Mouse (Mus musculus) limb, embryonic 12.5 days (tissue): Measurements from ENCODE around the gene Rap1a. TPM values are rescaled to one million over a fixed set of nuclear protein-coding genes. Genes with fewer than 3 reads are reported as not detected.

Source experiments
- ATAC-seq: fragments of 200-750 bp; cut with Nextera tagmentation; 2 replicates; pipeline ENCODE4 v1.8.0; 2017; ENCODE audit warnings: low read depth, moderate TSS enrichment; ENCODE audit not compliant: insufficient number of reproducible peaks, insufficient read depth, low FRiP score, low TSS enrichment
- H3K27ac ChIP-seq: fragments of 300-500 bp; sonication (generic); 2 replicates; pipeline ENCODE4 v1.5.1; 2016; ENCODE audit warnings: mild to moderate bottlenecking, moderate library complexity
- H3K27me3 ChIP-seq: fragments of 300-500 bp; sonication (generic); 2 replicates; pipeline ENCODE4 v1.6.1; 2016; ENCODE audit warnings: mild to moderate bottlenecking, moderate library complexity
- H3K36me3 ChIP-seq: fragments of 300-500 bp; sonication (generic); 2 replicates; pipeline ENCODE4 v1.6.1; 2016; ENCODE audit warnings: mild to moderate bottlenecking, moderate library complexity
- H3K4me1 ChIP-seq: fragments of 300-500 bp; sonication (generic); replicated peaks from 2 replicates; pipeline ENCODE4 v1.6.1; 2016
- H3K4me2 ChIP-seq: fragments of 300-500 bp; sonication (generic); 2 replicates; pipeline ENCODE4 v1.6.1; 2016; ENCODE audit warnings: mild to moderate bottlenecking, moderate library complexity
- H3K4me3 ChIP-seq: fragments of 300-500 bp; sonication (generic); replicated peaks from 2 replicates; pipeline ENCODE4 v1.5.1; 2016; ENCODE audit warnings: mild to moderate bottlenecking
- H3K9ac ChIP-seq: fragments of 300-500 bp; sonication (generic); replicated peaks from 2 replicates; pipeline ENCODE4 v1.6.1; 2016; ENCODE audit warnings: mild to moderate bottlenecking, moderate library complexity
- H3K9me3 ChIP-seq: fragments of 300-500 bp; sonication (generic); 2 replicates; pipeline ENCODE4 v1.6.1; 2016; ENCODE audit warnings: mild to moderate bottlenecking, moderate library complexity
- WGBS: fragments of 180-500 bp; shearing (Covaris S2); methylation state at CpG from one replicate; pipeline ENCODE4 v1.1.7; 2016; 5-methylcytosine and 5-hydroxymethylcytosine counted together
- polyA plus RNA-seq: library from polyadenylated mRNA; unstranded; fragments of >200 nt; fragmentation: Nextera tagmentation; extraction: Ambion mirVana; gene quantifications from 2 replicates; pipeline ENCODE4 v1.2.1, GENCODE M21; 2016

Rap1a gene
- polyA plus RNA-seq, 1 experiment from 2014 or later = 76.8 TPM

DNA sequence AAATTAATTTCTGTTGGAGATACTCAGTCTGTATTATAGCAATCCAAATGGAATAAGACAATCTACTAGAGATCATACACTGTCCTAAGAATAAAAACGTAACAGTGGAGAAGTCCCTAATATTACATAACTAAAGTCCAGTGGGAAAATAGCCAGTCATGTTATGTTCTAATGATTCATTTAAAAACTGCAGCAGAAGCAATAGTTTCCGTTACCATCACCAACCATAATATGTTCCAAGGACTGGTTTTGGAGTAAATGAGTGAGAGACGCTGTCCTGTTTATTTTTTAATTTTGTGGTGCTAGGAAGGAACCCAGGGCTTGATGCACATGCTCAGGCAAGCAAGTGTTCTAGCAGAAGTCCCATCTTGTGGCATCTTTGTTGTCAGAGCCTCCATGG, 20.4 kb upstream of the Rap1a start:
- H3K9ac ChIP-seq = no peak overlapping the region
- H3K9me3 ChIP-seq = no peaks in the 10 kb centered on the region
- no peak overlapping the region for H3K27ac ChIP-seq
- ATAC-seq = no peak
- H3K27me3 ChIP-seq = no peaks in the 10 kb centered on the region
- no peak overlapping the region for H3K4me2 ChIP-seq
- 0 out of 2 replicates have a peak, but pooled peaks cover 2% of the 10 kb centered on the region for H3K4me1 ChIP-seq
- H3K4me3 ChIP-seq = no peak overlapping the region
- no peaks in the 10 kb centered on the region for H3K36me3 ChIP-seq
- 89% methylated on average over 3 of the region's 3 CpGs for whole genome bisulfite sequencing

- Histone ChIP-seq H3K4me1 (no peaks in the 10 kb centered on the region), H3K27ac (no peak overlapping the region), H3K9me3 (no peaks in the 10 kb centered on the region), H3K4me2 (no peak overlapping the region), H3K9ac (no peak overlapping the region), H3K27me3 (no peaks in the 10 kb centered on the region; the same call in 1 of the 2 replicates), H3K36me3 (no peaks in the 10 kb centered on the region), H3K4me3 (no peak overlapping the region)
- ATAC-seq = no peak
- 86% methylated on average over 3 of the region's 3 CpGs for WGBS
Measured at GRCm38 (mm10) chr3:105820272-105820671, 19.1 kb upstream of the Rap1a start.

DNA sequence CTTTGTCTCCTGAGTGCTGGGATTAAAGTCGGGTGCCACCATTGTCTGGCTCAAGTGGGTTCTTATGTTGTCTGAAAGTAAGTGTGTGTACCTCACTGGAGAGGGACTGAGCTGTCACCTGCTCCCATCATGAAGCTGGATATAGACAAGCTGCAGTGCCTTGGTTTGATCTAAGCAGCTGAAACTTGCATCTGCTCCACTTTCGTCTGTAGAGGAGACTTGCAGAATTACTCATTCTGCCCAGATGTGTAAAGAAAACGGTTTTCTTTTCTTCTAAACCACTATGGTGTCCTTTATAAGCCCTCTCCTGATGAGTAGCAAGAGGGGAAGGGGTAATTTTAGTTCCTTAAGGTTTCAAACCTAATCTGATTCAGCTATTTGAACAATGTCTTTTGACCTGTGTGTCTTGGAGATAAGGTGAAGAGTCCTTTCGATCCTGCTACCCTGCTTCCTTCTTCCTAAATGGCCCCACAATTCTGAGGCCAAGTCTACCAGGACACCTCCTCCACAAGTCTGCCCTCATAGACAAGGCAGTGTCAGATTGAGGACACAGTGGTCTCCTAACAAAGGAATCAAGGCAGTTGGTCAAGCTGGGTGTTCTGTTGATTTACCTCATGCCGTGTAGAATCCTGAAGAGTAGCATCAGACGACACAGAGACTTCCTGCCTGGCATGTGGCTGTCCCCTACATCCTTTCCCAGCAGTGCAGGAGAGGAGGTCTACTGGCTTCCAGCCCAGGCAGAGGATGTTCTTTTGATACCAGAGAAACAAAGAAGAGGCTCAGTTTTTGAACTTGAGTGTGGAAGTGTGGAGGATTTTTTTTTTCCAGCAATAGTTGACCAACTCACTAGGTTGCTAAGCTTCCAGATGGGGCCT, 17.2 kb upstream of the Rap1a start:
- Histone ChIP-seq H3K36me3 (no peaks in the 10 kb centered on the region), H3K4me2 (no peak overlapping the region), H3K4me1 (no peaks in the 10 kb centered on the region), H3K9ac (no peak overlapping the region), H3K27me3 (no peaks in the 10 kb centered on the region; the same call in 1 of the 2 replicates), H3K9me3 (no peaks in the 10 kb centered on the region), H3K27ac (no peak overlapping the region), H3K4me3 (no peak overlapping the region)
- 72% methylated on average over 6 of the region's 6 CpGs for WGBS
- no peak for ATAC-seq

GRCm38 (mm10) chr3:105816089-105816488, 15.0 kb upstream of the Rap1a start:
- Histone ChIP-seq H3K4me2 (no peak overlapping the region), H3K4me3 (no peak overlapping the region), H3K27me3 (no peaks in the 10 kb centered on the region; the same call in 1 of the 2 replicates), H3K27ac (no peak overlapping the region), H3K9me3 (no peaks in the 10 kb centered on the region), H3K36me3 (no peaks in the 10 kb centered on the region), H3K4me1 (peaks cover 7% of the 10 kb centered on the region; the same call in 1 of the 2 replicates), H3K9ac (no peak overlapping the region)
- no peak for ATAC-seq
- 66% methylated on average over 8 of the region's 8 CpGs for WGBS

GRCm38 (mm10) chr3:105815236-105815904, 14.2 kb upstream of the Rap1a start:
- Histone ChIP-seq H3K9me3 (no peaks in the 10 kb centered on the region), H3K4me1 (peaks cover 7% of the 10 kb centered on the region; the same call in 1 of the 2 replicates), H3K4me3 (no peak overlapping the region), H3K27ac (no peak overlapping the region), H3K4me2 (no peak overlapping the region), H3K9ac (no peak overlapping the region), H3K27me3 (no peaks in the 10 kb centered on the region; the same call in 1 of the 2 replicates), H3K36me3 (no peaks in the 10 kb centered on the region)
- WGBS = 59% methylated on average over 10 of the region's 10 CpGs
- no peak for ATAC-seq

DNA sequence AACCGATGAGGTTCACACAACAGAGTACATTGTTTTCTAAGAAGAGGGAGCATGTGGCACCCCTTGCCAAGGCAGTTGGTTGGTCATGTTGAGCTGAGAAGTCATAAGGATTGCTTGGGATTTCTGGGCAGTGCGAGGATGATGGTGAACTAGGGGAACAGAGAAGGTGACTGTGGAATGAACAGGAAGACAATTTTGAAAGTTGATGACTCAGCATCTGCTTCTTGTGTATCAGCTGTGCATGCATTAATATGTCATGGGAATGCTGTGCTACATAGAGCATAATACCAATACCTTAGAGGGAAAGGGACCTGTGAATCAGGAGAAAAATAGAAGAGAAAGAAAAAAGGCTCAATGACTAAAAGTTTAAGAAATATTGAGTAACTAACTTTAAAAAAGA, 10.0 kb upstream of the Rap1a start:
- H3K4me1 ChIP-seq = peaks cover 7% of the 10 kb centered on the region; the same call in 1 of the 2 replicates
- no peak overlapping the region for H3K4me2 ChIP-seq
- H3K9ac ChIP-seq = no peak overlapping the region
- no peaks in the 10 kb centered on the region for H3K9me3 ChIP-seq
- no peak overlapping the region for H3K27ac ChIP-seq
- H3K4me3 ChIP-seq = no peak overlapping the region
- H3K36me3 ChIP-seq = no peaks in the 10 kb centered on the region
- WGBS = 87% methylated on average over 2 of the region's 2 CpGs
- H3K27me3 ChIP-seq = no peaks in the 10 kb centered on the region; the same call in 1 of the 2 replicates
- ATAC-seq = no peak

DNA sequence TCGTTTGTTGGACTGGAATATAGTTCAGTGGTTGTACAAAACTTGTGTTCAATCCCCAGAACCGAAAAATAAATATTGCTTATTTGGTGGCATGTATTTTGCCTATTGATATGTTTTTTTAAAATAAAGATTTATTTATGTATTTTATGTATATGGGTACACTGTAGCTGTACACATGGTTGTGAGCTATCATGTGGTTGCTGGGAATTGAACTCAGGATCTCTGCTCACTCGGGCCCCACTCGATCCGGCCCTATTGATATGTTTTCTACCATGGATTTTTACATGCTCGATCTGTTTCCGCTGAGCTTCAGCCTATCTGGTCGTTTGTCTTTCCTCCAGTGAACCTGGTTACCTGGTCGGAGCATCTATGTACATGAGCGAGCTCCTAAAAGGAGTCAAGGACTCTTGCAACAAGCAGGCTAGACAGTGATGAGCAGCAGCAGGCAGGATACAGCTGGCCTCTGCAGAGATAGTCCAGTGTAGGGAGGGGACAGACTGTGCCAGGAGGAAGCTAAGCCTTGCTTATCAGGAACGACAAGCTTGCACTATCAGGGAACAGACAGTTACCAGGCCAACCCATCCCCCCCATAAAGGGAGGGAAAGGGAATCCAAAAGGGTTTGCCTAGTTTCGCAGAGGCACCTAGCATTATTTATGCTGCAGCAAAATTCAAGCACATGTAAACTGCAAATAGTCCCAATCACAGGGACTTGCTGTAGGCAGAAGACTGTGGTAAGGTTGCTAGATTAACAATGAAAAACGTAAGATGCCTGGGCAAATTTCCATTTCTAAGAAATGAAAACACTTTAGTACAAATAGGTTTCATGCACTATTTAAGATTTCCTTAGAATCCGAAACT, 7.3 kb upstream of the Rap1a start:
- peaks cover 7% of the 10 kb centered on the region; the same call in 1 of the 2 replicates for H3K4me1 ChIP-seq
- no peak for ATAC-seq
- WGBS = 77% methylated on average over 14 of the region's 14 CpGs
- no peak overlapping the region for H3K9ac ChIP-seq
- no peak overlapping the region for H3K4me3 ChIP-seq
- H3K4me2 ChIP-seq = no peak overlapping the region
- H3K27me3 ChIP-seq = no peaks in the 10 kb centered on the region
- no peaks in the 10 kb centered on the region for H3K9me3 ChIP-seq
- H3K27ac ChIP-seq = no peak overlapping the region
- no peaks in the 10 kb centered on the region for H3K36me3 ChIP-seq

- no peak for ATAC-seq
- Histone ChIP-seq H3K4me3 (no peak overlapping the region), H3K9ac (no peak overlapping the region), H3K4me2 (no peak overlapping the region), H3K9me3 (no peaks in the 10 kb centered on the region), H3K27me3 (no peaks in the 10 kb centered on the region), H3K4me1 (peaks cover 7% of the 10 kb centered on the region; the same call in 1 of the 2 replicates), H3K27ac (no peak overlapping the region), H3K36me3 (no peaks in the 10 kb centered on the region)
- 67% methylated on average over 1 of the region's 1 CpGs for WGBS
Measured at GRCm38 (mm10) chr3:105807672-105808071, 6.5 kb upstream of the Rap1a start.

GRCm38 (mm10) chr3:105806519-105807249, 5.5 kb upstream of the Rap1a start:
- H3K27ac ChIP-seq = no peak overlapping the region
- no peaks in the 10 kb centered on the region for H3K4me1 ChIP-seq
- no peak overlapping the region for H3K4me3 ChIP-seq
- H3K9ac ChIP-seq = no peak overlapping the region
- 44% methylated on average over 11 of the region's 11 CpGs for WGBS
- no peaks in the 10 kb centered on the region for H3K36me3 ChIP-seq
- no peak for ATAC-seq
- no peaks in the 10 kb centered on the region for H3K9me3 ChIP-seq
- H3K4me2 ChIP-seq = no peak overlapping the region
- H3K27me3 ChIP-seq = no peaks in the 10 kb centered on the region

- WGBS = 82% methylated on average over 11 of the region's 11 CpGs
Measured at GRCm38 (mm10) chr3:105803600-105803999, 2.5 kb upstream of the Rap1a start.

More at GRCm38 (mm10) chr3:105803600-105803999, 2.5 kb upstream of the Rap1a start:
- H3K4me2 ChIP-seq = no peak overlapping the region
- no peak overlapping the region for H3K9ac ChIP-seq
- no peak overlapping the region for H3K27ac ChIP-seq
- H3K9me3 ChIP-seq = no peaks in the 10 kb centered on the region
- peaks cover 13% of the 10 kb centered on the region for H3K4me1 ChIP-seq
- H3K4me3 ChIP-seq = no peak overlapping the region
- H3K27me3 ChIP-seq = no peaks in the 10 kb centered on the region
- no peaks in the 10 kb centered on the region for H3K36me3 ChIP-seq
- no peak for ATAC-seq
